Mouse (Mus musculus): ENCODE data around the gene Olfr370. TPM values are rescaled to one million over a fixed set of nuclear protein-coding genes. Genes with fewer than 3 reads are reported as not detected.
A peak's percentile ranks its signal among the peaks of the same experiment; 100 is the strongest.
"Not testable (repeated sequence)": the region's sequence is repeated elsewhere in the genome, so short reads cannot be mapped to it uniquely, and the experiment has no call there.

Olfr370 gene
- total and polyA plus RNA-seq, 2 experiments from 2014 or later: not detected

GRCm38 (mm10) chr8:83568128-83568527, 32.5 kb downstream of the Olfr370 start:
- Histone ChIP-seq H3K27ac (ENCODE audit: low read depth) (no peak overlapping the region), H3K27me3 (ENCODE audit: control insufficient read depth, insufficient read depth, low read length) (no peaks in the 10 kb centered on the region), H3K4me1 (ENCODE audit: control insufficient read depth, insufficient read depth) (peaks cover 20% of the 10 kb centered on the region), H3K4me3 (ENCODE audit: low read depth, low read length) (no peak overlapping the region), H3K36me3 (replicated peaks; ENCODE audit: control insufficient read depth, insufficient read depth, low read length) (peaks cover 45% of the 10 kb centered on the region), H3K9me3 (replicated peaks; ENCODE audit: control insufficient read depth, low read length) (no peaks in the 10 kb centered on the region), H3K9ac (replicated peaks; ENCODE audit: low read depth, low read length) (peak overlapping the region; percentile 75; the same call in 1 of the 2 replicates), H3K4me2 (ENCODE audit: low read depth, low read length) (peak overlapping the region; percentile 90)
- WGBS: 62% methylated on average over 5 of the region's 5 CpGs
- TF ChIP-seq EP300 (IDR thresholded peaks at IDR 0.05; ENCODE audit: low read depth) (no peak), CTCF (IDR thresholded peaks at IDR 0.05; ENCODE audit: low read depth) (no peak)
- DNase-seq (ENCODE audit: low spot score) (no peak), ATAC-seq (ENCODE audit: insufficient read depth, low read depth) (no peak)

GRCm38 (mm10) chr8:83568755-83569154, 33.2 kb downstream of the Olfr370 start:
- H3K36me3 ChIP-seq (replicated peaks; ENCODE audit: control insufficient read depth, insufficient read depth, low read length): peaks cover 46% of the 10 kb centered on the region
- H3K4me3 ChIP-seq (ENCODE audit: low read depth, low read length): no peak overlapping the region
- H3K4me2 ChIP-seq (ENCODE audit: low read depth, low read length): no peak overlapping the region
- H3K9ac ChIP-seq (replicated peaks; ENCODE audit: low read depth, low read length): no peak overlapping the region
- H3K9me3 ChIP-seq (replicated peaks; ENCODE audit: control insufficient read depth, low read length): no peaks in the 10 kb centered on the region
- TF ChIP-seq EP300 (IDR thresholded peaks at IDR 0.05; ENCODE audit: low read depth) (no peak), CTCF (IDR thresholded peaks at IDR 0.05; ENCODE audit: low read depth) (no peak)
- H3K4me1 ChIP-seq (ENCODE audit: control insufficient read depth, insufficient read depth): peaks cover 21% of the 10 kb centered on the region
- 0 out of 2 replicates have a peak overlapping the region, but pooled peaks have one; percentile 11 for H3K27ac ChIP-seq (ENCODE audit: low read depth)
- DNase-seq (ENCODE audit: low spot score) (no peak), ATAC-seq (ENCODE audit: insufficient read depth, low read depth) (no peak)
- no peaks in the 10 kb centered on the region for H3K27me3 ChIP-seq (ENCODE audit: control insufficient read depth, insufficient read depth, low read length)
- WGBS: 74% methylated on average over 5 of the region's 5 CpGs

GRCm38 (mm10) chr8:83569165-83569564, 33.6 kb downstream of the Olfr370 start:
- DNase-seq (ENCODE audit: low spot score): no peak
- ATAC-seq (ENCODE audit: insufficient read depth, low read depth): no peak
- Histone ChIP-seq H3K4me1 (ENCODE audit: control insufficient read depth, insufficient read depth) (peaks cover 25% of the 10 kb centered on the region), H3K4me2 (ENCODE audit: low read depth, low read length) (no peak overlapping the region), H3K4me3 (ENCODE audit: low read depth, low read length) (no peak overlapping the region), H3K36me3 (replicated peaks; ENCODE audit: control insufficient read depth, insufficient read depth, low read length) (peaks cover 46% of the 10 kb centered on the region), H3K9me3 (replicated peaks; ENCODE audit: control insufficient read depth, low read length) (no peaks in the 10 kb centered on the region), H3K27me3 (ENCODE audit: control insufficient read depth, insufficient read depth, low read length) (no peaks in the 10 kb centered on the region), H3K9ac (replicated peaks; ENCODE audit: low read depth, low read length) (no peak overlapping the region), H3K27ac (ENCODE audit: low read depth) (no peak overlapping the region)
- 68% methylated on average over 4 of the region's 4 CpGs for WGBS
- no peak for TF ChIP-seq EP300 (IDR thresholded peaks at IDR 0.05; ENCODE audit: low read depth)
- TF ChIP-seq CTCF (IDR thresholded peaks at IDR 0.05; ENCODE audit: low read depth): no peak

GRCm38 (mm10) chr8:83570272-83571000, 34.9 kb downstream of the Olfr370 start:
- peaks cover 38% of the 10 kb centered on the region for H3K4me1 ChIP-seq (ENCODE audit: control insufficient read depth, insufficient read depth)
- ATAC-seq (ENCODE audit: insufficient read depth, low read depth) (no peak), DNase-seq (ENCODE audit: low spot score) (no peak)
- H3K36me3 ChIP-seq (replicated peaks; ENCODE audit: control insufficient read depth, insufficient read depth, low read length): peaks cover 46% of the 10 kb centered on the region
- no peak for TF ChIP-seq CTCF (IDR thresholded peaks at IDR 0.05; ENCODE audit: low read depth)
- TF ChIP-seq EP300 (IDR thresholded peaks at IDR 0.05; ENCODE audit: low read depth): no peak
- H3K9me3 ChIP-seq (replicated peaks; ENCODE audit: control insufficient read depth, low read length): no peaks in the 10 kb centered on the region
- H3K9ac ChIP-seq (replicated peaks; ENCODE audit: low read depth, low read length): no peak overlapping the region
- no peaks in the 10 kb centered on the region for H3K27me3 ChIP-seq (ENCODE audit: control insufficient read depth, insufficient read depth, low read length)
- no peak overlapping the region for H3K4me2 ChIP-seq (ENCODE audit: low read depth, low read length)
- H3K27ac ChIP-seq (ENCODE audit: low read depth): no peak overlapping the region
- 84% methylated on average over 15 of the region's 15 CpGs for WGBS
- H3K4me3 ChIP-seq (ENCODE audit: low read depth, low read length): no peak overlapping the region

GRCm38 (mm10) chr8:83571001-83571340, 35.4 kb downstream of the Olfr370 start:
- not testable (repeated sequence) for H3K9me3 ChIP-seq (replicated peaks; ENCODE audit: control insufficient read depth, low read length); DNase-seq (ENCODE audit: low spot score); ATAC-seq (ENCODE audit: insufficient read depth, low read depth); H3K27me3 ChIP-seq (ENCODE audit: control insufficient read depth, insufficient read depth, low read length); H3K4me3 ChIP-seq (ENCODE audit: low read depth, low read length); H3K27ac ChIP-seq (ENCODE audit: low read depth); H3K9ac ChIP-seq (replicated peaks; ENCODE audit: low read depth, low read length); H3K4me2 ChIP-seq (ENCODE audit: low read depth, low read length)
- Histone ChIP-seq H3K4me1 (ENCODE audit: control insufficient read depth, insufficient read depth) (peaks cover 42% of the 10 kb centered on the region), H3K36me3 (replicated peaks; ENCODE audit: control insufficient read depth, insufficient read depth, low read length) (peaks cover 46% of the 10 kb centered on the region)
- WGBS: 90% methylated on average over 7 of the region's 7 CpGs

- no peak overlapping the region for H3K27ac ChIP-seq (ENCODE audit: low read depth)
- DNase-seq (ENCODE audit: low spot score): no peak
- peaks cover 46% of the 10 kb centered on the region for H3K36me3 ChIP-seq (replicated peaks; ENCODE audit: control insufficient read depth, insufficient read depth, low read length)
Measured at GRCm38 (mm10) chr8:83571791-83572190, 36.2 kb downstream of the Olfr370 start.

More at GRCm38 (mm10) chr8:83571791-83572190, 36.2 kb downstream of the Olfr370 start:
- TF ChIP-seq CTCF (IDR thresholded peaks at IDR 0.05; ENCODE audit: low read depth) (no peak), EP300 (IDR thresholded peaks at IDR 0.05; ENCODE audit: low read depth) (no peak)
- 95% methylated on average over 10 of the region's 10 CpGs for whole genome bisulfite sequencing
- H3K4me3 ChIP-seq (ENCODE audit: low read depth, low read length): no peak overlapping the region
- no peak overlapping the region for H3K9ac ChIP-seq (replicated peaks; ENCODE audit: low read depth, low read length)
- no peak overlapping the region for H3K4me2 ChIP-seq (ENCODE audit: low read depth, low read length)
- ATAC-seq (ENCODE audit: insufficient read depth, low read depth): no peak
- no peaks in the 10 kb centered on the region for H3K9me3 ChIP-seq (replicated peaks; ENCODE audit: control insufficient read depth, low read length)
- peaks cover 51% of the 10 kb centered on the region for H3K4me1 ChIP-seq (ENCODE audit: control insufficient read depth, insufficient read depth)
- no peaks in the 10 kb centered on the region for H3K27me3 ChIP-seq (ENCODE audit: control insufficient read depth, insufficient read depth, low read length)

Data from heart, postnatal 0 days (tissue).